Mouse (Mus musculus): ENCODE results near the gene Rnf43. TPM values are rescaled to one million over a fixed set of nuclear protein-coding genes. Genes with fewer than 3 reads are reported as not detected.
A peak's percentile ranks its signal among the peaks of the same experiment; 100 is the strongest.

Rnf43 gene
- polyA plus RNA-seq, 1 experiment, result 0.08 TPM

GRCm38 (mm10) chr11:87750521-87750920 is 88.0 kb downstream of the Rnf43 start:
- Histone ChIP-seq H3K9me3 (ENCODE audit: control insufficient read depth, low read length) (no peaks in the 10 kb centered on the region), H3K36me3 (ENCODE audit: control insufficient read depth) (peaks cover 41% of the 10 kb centered on the region), H3K27me3 (ENCODE audit: control insufficient read depth) (no peaks in the 10 kb centered on the region), H3K4me1 (ENCODE audit: control insufficient read depth) (peaks cover 96% of the 10 kb centered on the region), H3K4me3 (replicated peaks) (peak overlapping the region; percentile 68)
- TF ChIP-seq TAL1 (IDR thresholded peaks at IDR 0.05; ENCODE audit: low read length) (no peak), GATA1 (IDR thresholded peaks at IDR 0.05; ENCODE audit: low read length) (no peak)

- H3K27me3 ChIP-seq (ENCODE audit: control insufficient read depth), result no peaks in the 10 kb centered on the region
- no peaks in the 10 kb centered on the region for H3K9me3 ChIP-seq (ENCODE audit: control insufficient read depth, low read length)
- peaks cover 38% of the 10 kb centered on the region for H3K36me3 ChIP-seq (ENCODE audit: control insufficient read depth)
- TF ChIP-seq GATA1 (IDR thresholded peaks at IDR 0.05; ENCODE audit: low read length), result no peak
- no peak for TF ChIP-seq TAL1 (IDR thresholded peaks at IDR 0.05; ENCODE audit: low read length)
- H3K4me1 ChIP-seq (ENCODE audit: control insufficient read depth), result peaks cover 91% of the 10 kb centered on the region
- H3K4me3 ChIP-seq (replicated peaks), result peak overlapping the region; percentile 68
Observed at GRCm38 (mm10) chr11:87751031-87751430, 88.5 kb downstream of the Rnf43 start.

- no peaks in the 10 kb centered on the region for H3K9me3 ChIP-seq (ENCODE audit: control insufficient read depth, low read length)
- peaks cover 86% of the 10 kb centered on the region for H3K4me1 ChIP-seq (ENCODE audit: control insufficient read depth)
- TF ChIP-seq GATA1 (IDR thresholded peaks at IDR 0.05; ENCODE audit: low read length), result peak; percentile 84
- no peak for TF ChIP-seq TAL1 (IDR thresholded peaks at IDR 0.05; ENCODE audit: low read length)
- no peaks in the 10 kb centered on the region for H3K27me3 ChIP-seq (ENCODE audit: control insufficient read depth)
- H3K4me3 ChIP-seq (replicated peaks), result peak overlapping the region; percentile 68
- peaks cover 38% of the 10 kb centered on the region for H3K36me3 ChIP-seq (ENCODE audit: control insufficient read depth)
Observed at GRCm38 (mm10) chr11:87751491-87751966, 89.0 kb downstream of the Rnf43 start.

GRCm38 (mm10) chr11:87752307-87752706 is 89.8 kb downstream of the Rnf43 start:
- H3K9me3 ChIP-seq (ENCODE audit: control insufficient read depth, low read length), result no peaks in the 10 kb centered on the region
- H3K27me3 ChIP-seq (ENCODE audit: control insufficient read depth), result no peaks in the 10 kb centered on the region
- H3K4me1 ChIP-seq (ENCODE audit: control insufficient read depth), result peaks cover 82% of the 10 kb centered on the region
- peaks cover 38% of the 10 kb centered on the region for H3K36me3 ChIP-seq (ENCODE audit: control insufficient read depth)
- H3K4me3 ChIP-seq (replicated peaks), result peak overlapping the region; percentile 68
- TF ChIP-seq GATA1 (IDR thresholded peaks at IDR 0.05; ENCODE audit: low read length), result no peak
- no peak for TF ChIP-seq TAL1 (IDR thresholded peaks at IDR 0.05; ENCODE audit: low read length)

- TF ChIP-seq TAL1 (IDR thresholded peaks at IDR 0.05; ENCODE audit: low read length) (no peak), GATA1 (IDR thresholded peaks at IDR 0.05; ENCODE audit: low read length) (no peak)
- H3K4me3 ChIP-seq (replicated peaks), result peak overlapping the region; percentile 70
- no peaks in the 10 kb centered on the region for H3K9me3 ChIP-seq (ENCODE audit: control insufficient read depth, low read length)
- peaks cover 79% of the 10 kb centered on the region for H3K4me1 ChIP-seq (ENCODE audit: control insufficient read depth)
- peaks cover 41% of the 10 kb centered on the region for H3K36me3 ChIP-seq (ENCODE audit: control insufficient read depth)
- H3K27me3 ChIP-seq (ENCODE audit: control insufficient read depth), result no peaks in the 10 kb centered on the region
Observed at GRCm38 (mm10) chr11:87753255-87753654, 90.7 kb downstream of the Rnf43 start.

GRCm38 (mm10) chr11:87753891-87754501 is 91.5 kb downstream of the Rnf43 start:
- Histone ChIP-seq H3K4me3 (replicated peaks) (peak overlapping the region; percentile 70), H3K9me3 (ENCODE audit: control insufficient read depth, low read length) (no peaks in the 10 kb centered on the region), H3K27me3 (ENCODE audit: control insufficient read depth) (no peaks in the 10 kb centered on the region), H3K36me3 (ENCODE audit: control insufficient read depth) (peaks cover 45% of the 10 kb centered on the region), H3K4me1 (ENCODE audit: control insufficient read depth) (peaks cover 79% of the 10 kb centered on the region)
- no peak for TF ChIP-seq TAL1 (IDR thresholded peaks at IDR 0.05; ENCODE audit: low read length)
- no peak for TF ChIP-seq GATA1 (IDR thresholded peaks at IDR 0.05; ENCODE audit: low read length)

GRCm38 (mm10) chr11:87754603-87755002 is 92.1 kb downstream of the Rnf43 start:
- Histone ChIP-seq H3K36me3 (ENCODE audit: control insufficient read depth) (peaks cover 45% of the 10 kb centered on the region), H3K4me3 (replicated peaks) (peak overlapping the region; percentile 70), H3K4me1 (ENCODE audit: control insufficient read depth) (peaks cover 79% of the 10 kb centered on the region), H3K9me3 (ENCODE audit: control insufficient read depth, low read length) (no peaks in the 10 kb centered on the region), H3K27me3 (ENCODE audit: control insufficient read depth) (no peaks in the 10 kb centered on the region)
- TF ChIP-seq TAL1 (IDR thresholded peaks at IDR 0.05; ENCODE audit: low read length), result no peak
- no peak for TF ChIP-seq GATA1 (IDR thresholded peaks at IDR 0.05; ENCODE audit: low read length)

- Histone ChIP-seq H3K4me1 (ENCODE audit: control insufficient read depth) (peaks cover 79% of the 10 kb centered on the region), H3K9me3 (ENCODE audit: control insufficient read depth, low read length) (no peaks in the 10 kb centered on the region), H3K27me3 (ENCODE audit: control insufficient read depth) (peaks cover 4% of the 10 kb centered on the region), H3K4me3 (replicated peaks) (peak overlapping the region; percentile 70), H3K36me3 (ENCODE audit: control insufficient read depth) (peaks cover 45% of the 10 kb centered on the region)
- TF ChIP-seq TAL1 (IDR thresholded peaks at IDR 0.05; ENCODE audit: low read length) (no peak), GATA1 (IDR thresholded peaks at IDR 0.05; ENCODE audit: low read length) (no peak)
Observed at GRCm38 (mm10) chr11:87755360-87756017, 93.0 kb downstream of the Rnf43 start.

GRCm38 (mm10) chr11:87756251-87756820 is 93.8 kb downstream of the Rnf43 start:
- H3K4me3 ChIP-seq (replicated peaks), result peak overlapping the region; percentile 70
- H3K9me3 ChIP-seq (ENCODE audit: control insufficient read depth, low read length), result no peaks in the 10 kb centered on the region
- peaks cover 78% of the 10 kb centered on the region for H3K4me1 ChIP-seq (ENCODE audit: control insufficient read depth)
- peaks cover 12% of the 10 kb centered on the region for H3K27me3 ChIP-seq (ENCODE audit: control insufficient read depth)
- TF ChIP-seq GATA1 (IDR thresholded peaks at IDR 0.05; ENCODE audit: low read length) (no peak), TAL1 (IDR thresholded peaks at IDR 0.05; ENCODE audit: low read length) (no peak)
- H3K36me3 ChIP-seq (ENCODE audit: control insufficient read depth), result peaks cover 41% of the 10 kb centered on the region
